Mouse (Mus musculus): ENCODE data around the gene Rmnd1.

Gene Rmnd1

DNA sequence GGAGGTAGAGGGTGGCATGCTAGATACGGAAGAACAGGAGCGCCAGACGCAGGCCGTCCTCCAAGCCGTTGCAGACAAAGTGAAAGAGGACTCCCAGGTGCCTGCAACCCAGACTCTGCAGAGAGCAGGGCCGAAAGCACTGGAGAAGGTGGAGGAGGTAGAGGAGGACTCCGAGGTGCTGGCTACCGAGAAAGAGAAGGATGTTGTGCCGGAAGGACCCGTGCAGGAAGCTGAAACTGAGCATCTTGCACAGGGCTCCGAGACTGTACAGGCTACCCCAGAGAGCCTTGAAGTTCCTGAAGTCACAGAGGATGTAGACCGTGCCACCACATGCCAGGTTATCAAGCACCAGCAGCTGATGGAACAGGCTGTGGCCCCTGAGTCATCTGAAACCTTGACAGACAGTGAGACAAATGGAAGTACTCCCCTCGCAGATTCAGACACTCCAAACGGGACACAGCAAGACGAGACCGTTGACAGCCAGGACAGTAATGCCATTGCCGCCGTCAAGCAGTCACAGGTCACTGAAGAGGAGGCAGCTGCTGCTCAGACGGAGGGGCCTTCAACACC is 76.2 kb downstream of the Rmnd1 start:
- in situ Hi-C loops (cut with MboI; ENCODE audit: low sequenced_read_pairs) = no loop called here

DNA sequence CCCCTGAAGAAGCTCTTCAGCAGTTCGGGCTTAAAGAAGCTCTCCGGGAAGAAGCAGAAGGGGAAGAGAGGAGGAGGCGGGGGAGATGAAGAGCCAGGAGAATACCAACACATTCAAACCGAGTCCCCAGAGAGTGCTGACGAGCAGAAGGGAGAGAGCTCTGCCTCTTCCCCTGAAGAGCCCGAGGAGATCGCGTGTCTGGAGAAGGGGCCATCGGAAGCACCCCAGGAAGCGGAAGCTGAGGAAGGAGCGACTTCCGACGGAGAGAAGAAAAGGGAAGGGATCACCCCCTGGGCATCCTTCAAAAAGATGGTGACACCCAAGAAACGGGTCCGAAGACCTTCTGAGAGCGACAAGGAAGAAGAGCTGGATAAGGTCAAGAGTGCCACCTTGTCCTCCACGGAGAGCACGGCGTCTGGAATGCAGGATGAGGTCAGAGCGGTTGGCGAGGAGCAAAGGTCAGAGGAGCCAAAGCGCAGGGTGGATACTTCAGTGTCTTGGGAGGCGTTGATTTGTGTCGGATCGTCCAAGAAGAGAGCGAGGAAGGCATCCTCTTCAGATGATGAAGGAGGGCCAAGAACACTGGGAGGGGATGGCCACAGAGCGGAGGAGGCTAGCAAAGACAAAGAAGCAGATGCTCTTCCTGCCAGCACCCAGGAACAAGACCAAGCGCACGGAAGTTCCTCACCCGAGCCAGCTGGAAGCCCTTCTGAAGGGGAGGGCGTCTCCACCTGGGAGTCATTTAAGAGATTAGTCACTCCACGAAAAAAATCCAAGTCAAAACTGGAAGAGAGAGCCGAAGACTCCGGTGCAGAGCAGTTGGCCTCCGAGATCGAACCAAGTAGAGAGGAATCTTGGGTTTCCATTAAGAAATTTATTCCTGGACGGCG is 77.6 kb downstream of the Rmnd1 start:
- in situ Hi-C loops (cut with MboI; ENCODE audit: low sequenced_read_pairs) = no loop called here
